26 mouse cellular contexts compared by ENCODE assay signal in the genomic region with DNA sequence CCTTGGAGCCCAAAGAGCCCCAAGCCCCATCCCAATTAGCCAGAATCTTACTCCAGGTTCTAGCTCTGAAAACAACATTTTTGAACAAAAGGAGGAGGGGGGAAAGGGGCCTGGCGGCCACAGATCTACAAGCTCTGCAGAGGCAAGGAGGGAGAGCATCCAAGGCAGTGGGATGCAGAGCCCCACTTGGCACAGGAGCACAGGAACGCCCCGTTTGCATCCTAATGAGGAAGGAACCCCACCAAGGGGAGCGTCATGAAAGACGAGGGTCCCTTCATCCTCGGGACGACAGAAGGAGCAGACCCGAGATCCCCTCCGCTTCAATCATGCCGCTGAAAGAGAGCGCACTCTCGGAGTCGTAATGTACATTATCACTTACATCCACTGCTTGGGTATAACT. TPM values are rescaled to one million over a fixed set of nuclear protein-coding genes. Genes with fewer than 3 reads are reported as not detected.
DNase-seq lines count a peak whose midpoint lies in the region; ATAC-seq and TF ChIP-seq lines count a peak whose summit lies in the region.
"Had no signal": no experiment of that assay in that cellular context is flagged by ENCODE, and none has a peak within 500 bp of the region (broad histone marks: within the 10 kb centered on the region; RNA-seq: fewer than 3 reads in every experiment).

No protein-coding gene starts in this region.

- ATAC-seq in forebrain, embryonic 13.5 days: peak; percentile 34; the same call in 1 of the 2 replicates
- ATAC-seq in forebrain, embryonic 11.5 days (replicated peaks; ENCODE audit: low FRiP score): no peak
- no peak for ATAC-seq in midbrain, embryonic 11.5 days (ENCODE audit: low FRiP score)
- ATAC-seq in midbrain, embryonic 13.5 days: 0 out of 2 replicates have a peak, but pooled peaks have one; percentile 15
- no peak for ATAC-seq in midbrain, postnatal 0 days (ENCODE audit: low FRiP score)
- ATAC-seq: activated CD4-positive, CD25-positive, alpha-beta regulatory T cell, adult 4 months; hindbrain, postnatal 0 days; Patski had no signal

- no peaks in the 10 kb centered on the region for H3K36me3 ChIP-seq in forebrain, embryonic 13.5 days (ENCODE audit: poor library complexity, severe bottlenecking)
- H3K36me3 ChIP-seq in forebrain, embryonic 11.5 days (ENCODE audit: control insufficient read depth, insufficient read depth, low read length): no peaks in the 10 kb centered on the region
- H3K36me3 ChIP-seq in midbrain, embryonic 11.5 days (ENCODE audit: control insufficient read depth, insufficient read depth, low read length): no peaks in the 10 kb centered on the region
- H3K36me3 ChIP-seq in midbrain, embryonic 10.5 days: no peaks in the 10 kb centered on the region
- H3K36me3 ChIP-seq in midbrain, embryonic 13.5 days: no peaks in the 10 kb centered on the region
- no peaks in the 10 kb centered on the region for H3K36me3 ChIP-seq in midbrain, postnatal 0 days (ENCODE audit: insufficient read depth, low read length)
- H3K36me3 ChIP-seq: embryonic facial prominence, embryonic 13.5 days; heart, embryonic 10.5 days; hindbrain, embryonic 13.5 days had no signal

- no peak overlapping the region for H3K27ac ChIP-seq in forebrain, embryonic 13.5 days
- no peak overlapping the region for H3K27ac ChIP-seq in forebrain, embryonic 11.5 days (ENCODE audit: low read depth, low read length)
- H3K27ac ChIP-seq in midbrain, embryonic 11.5 days (ENCODE audit: low read depth, low read length): no peak overlapping the region
- H3K27ac ChIP-seq in midbrain, embryonic 10.5 days (replicated peaks): no peak overlapping the region
- H3K27ac ChIP-seq in midbrain, embryonic 13.5 days: peak overlapping the region; percentile 37; the same call in 1 of the 2 replicates
- no peak overlapping the region for H3K27ac ChIP-seq in midbrain, postnatal 0 days (ENCODE audit: low read depth, low read length)
- H3K27ac ChIP-seq: embryonic facial prominence, embryonic 13.5 days; heart, embryonic 10.5 days; heart, embryonic 15.5 days; hindbrain, embryonic 13.5 days; hindbrain, postnatal 0 days had no signal

- TF ChIP-seq CTCF in midbrain, postnatal 0 days (IDR thresholded peaks at IDR 0.05): no peak

- H3K4me3 ChIP-seq in forebrain, embryonic 13.5 days: no peak overlapping the region
- H3K4me3 ChIP-seq in forebrain, embryonic 11.5 days (ENCODE audit: low read depth, low read length): no peak overlapping the region
- no peak overlapping the region for H3K4me3 ChIP-seq in midbrain, embryonic 11.5 days (ENCODE audit: low read depth, low read length)
- H3K4me3 ChIP-seq in midbrain, embryonic 10.5 days: no peak overlapping the region
- H3K4me3 ChIP-seq in midbrain, embryonic 13.5 days (replicated peaks): no peak overlapping the region
- H3K4me3 ChIP-seq in midbrain, postnatal 0 days (ENCODE audit: low read depth, low read length): no peak overlapping the region
- H3K4me3 ChIP-seq: embryonic facial prominence, embryonic 13.5 days; heart, embryonic 10.5 days; heart, embryonic 15.5 days; hindbrain, embryonic 13.5 days had no signal

- peak overlapping the region; percentile 31; the same call in 1 of the 2 replicates for H3K4me2 ChIP-seq in forebrain, embryonic 13.5 days
- no peak overlapping the region for H3K4me2 ChIP-seq in forebrain, embryonic 11.5 days (ENCODE audit: low read depth, low read length, severe bottlenecking)
- H3K4me2 ChIP-seq in midbrain, embryonic 11.5 days: no peak overlapping the region
- no peak overlapping the region; the same call in 1 of the 2 replicates for H3K4me2 ChIP-seq in midbrain, embryonic 13.5 days (replicated peaks)
- H3K4me2 ChIP-seq in midbrain, postnatal 0 days (ENCODE audit: low read depth, low read length, poor library complexity, severe bottlenecking): 0 out of 2 replicates have a peak overlapping the region, but pooled peaks have one; percentile 9
- H3K4me2 ChIP-seq: embryonic facial prominence, embryonic 13.5 days; heart, embryonic 15.5 days; hindbrain, embryonic 13.5 days had no signal

- H3K9me3 ChIP-seq in forebrain, embryonic 13.5 days (replicated peaks): no peaks in the 10 kb centered on the region
- no peaks in the 10 kb centered on the region for H3K9me3 ChIP-seq in forebrain, embryonic 11.5 days (ENCODE audit: control insufficient read depth, low read length)
- no peaks in the 10 kb centered on the region for H3K9me3 ChIP-seq in midbrain, embryonic 11.5 days (ENCODE audit: control insufficient read depth, low read length)
- no peaks in the 10 kb centered on the region for H3K9me3 ChIP-seq in midbrain, embryonic 10.5 days (replicated peaks)
- H3K9me3 ChIP-seq in midbrain, embryonic 13.5 days: no peaks in the 10 kb centered on the region
- no peaks in the 10 kb centered on the region for H3K9me3 ChIP-seq in midbrain, postnatal 0 days (ENCODE audit: low read length)
- H3K9me3 ChIP-seq: embryonic facial prominence, embryonic 13.5 days; heart, embryonic 10.5 days; heart, embryonic 15.5 days; hindbrain, embryonic 13.5 days had no signal

- H3K9ac ChIP-seq in forebrain, embryonic 13.5 days: no peak overlapping the region
- H3K9ac ChIP-seq in forebrain, embryonic 11.5 days (ENCODE audit: low read length): no peak overlapping the region
- no peak overlapping the region for H3K9ac ChIP-seq in midbrain, embryonic 11.5 days (ENCODE audit: low read length)
- no peak overlapping the region for H3K9ac ChIP-seq in midbrain, embryonic 13.5 days (replicated peaks)
- H3K9ac ChIP-seq in midbrain, postnatal 0 days (replicated peaks; ENCODE audit: low read length, poor library complexity, severe bottlenecking): no peak overlapping the region
- H3K9ac ChIP-seq: embryonic facial prominence, embryonic 13.5 days; heart, embryonic 15.5 days; hindbrain, embryonic 13.5 days had no signal

- DNase-seq in forebrain, embryonic 11.5 days (ENCODE audit: low spot score): no peak
- DNase-seq in midbrain, embryonic 11.5 days (ENCODE audit: low spot score, missing footprints): peak; percentile 14
- DNase-seq in midbrain, embryonic 10.5 days (ENCODE audit: low spot score): no peak
- DNase-seq in midbrain, postnatal 0 days (ENCODE audit: low spot score): no peak
- DNase-seq in thymus, postnatal 0 days (ENCODE audit: low spot score): no peak
- DNase-seq in adrenal gland, postnatal 14 days: no peak
- DNase-seq: adrenal gland, postnatal 25 days; cerebellum, adult 11 months; cerebellum, adult 8-10 months; cerebellum, postnatal 36 days; gastrocnemius, postnatal 25 days; heart, adult 18-20 months; heart, postnatal 14 days; kidney, adult 11 months had no signal

- H3K27me3 ChIP-seq in forebrain, embryonic 13.5 days: peaks cover 5% of the 10 kb centered on the region; the same call in 1 of the 2 replicates
- H3K27me3 ChIP-seq in forebrain, embryonic 11.5 days (ENCODE audit: control insufficient read depth, insufficient read depth, low read length): no peaks in the 10 kb centered on the region
- H3K27me3 ChIP-seq in midbrain, embryonic 11.5 days (ENCODE audit: control insufficient read depth, insufficient read depth, low read length): no peaks in the 10 kb centered on the region; the same call in 1 of the 2 replicates
- peaks cover 39% of the 10 kb centered on the region for H3K27me3 ChIP-seq in midbrain, embryonic 10.5 days (ENCODE audit: low read depth, poor library complexity, severe bottlenecking)
- peaks cover 10% of the 10 kb centered on the region; the same call in 1 of the 2 replicates for H3K27me3 ChIP-seq in midbrain, embryonic 13.5 days
- H3K27me3 ChIP-seq in midbrain, postnatal 0 days (ENCODE audit: insufficient read depth, low read length): no peaks in the 10 kb centered on the region
- H3K27me3 ChIP-seq: heart, embryonic 15.5 days; Patski had no signal

- H3K4me1 ChIP-seq in forebrain, embryonic 13.5 days: peaks cover 41% of the 10 kb centered on the region
- peaks cover 14% of the 10 kb centered on the region for H3K4me1 ChIP-seq in forebrain, embryonic 11.5 days (replicated peaks; ENCODE audit: control insufficient read depth, insufficient read depth, low read length)
- peaks cover 9% of the 10 kb centered on the region for H3K4me1 ChIP-seq in midbrain, embryonic 11.5 days (ENCODE audit: control insufficient read depth, insufficient read depth, low read length)
- H3K4me1 ChIP-seq in midbrain, embryonic 10.5 days: peaks cover 33% of the 10 kb centered on the region
- peaks cover 39% of the 10 kb centered on the region for H3K4me1 ChIP-seq in midbrain, embryonic 13.5 days (replicated peaks)
- no peaks in the 10 kb centered on the region for H3K4me1 ChIP-seq in midbrain, postnatal 0 days (ENCODE audit: insufficient read depth, low read length)
- H3K4me1 ChIP-seq: heart, embryonic 15.5 days had no signal

- WGBS in forebrain, embryonic 13.5 days: 31% methylated on average over 13 of the region's 13 CpGs
- 39% methylated on average over 13 of the region's 13 CpGs for WGBS in forebrain, embryonic 11.5 days
- 54% methylated on average over 13 of the region's 13 CpGs for WGBS in midbrain, embryonic 11.5 days
- 53% methylated on average over 13 of the region's 13 CpGs for WGBS in midbrain, embryonic 10.5 days
- WGBS in midbrain, embryonic 13.5 days: 34% methylated on average over 13 of the region's 13 CpGs
- WGBS in midbrain, postnatal 0 days: 26% methylated on average over 13 of the region's 13 CpGs

RNA-seq across cellular contexts. Expression of gene Nrap, which starts 43.1 kb away (rescaled TPM):
- 0.26 and 0.30 TPM in 2 replicates for polyA plus RNA-seq in forebrain, embryonic 13.5 days (2015; fragmentation: Nextera tagmentation; extraction: Ambion mirVana)
- 0.17 and 0.20 TPM in 2 replicates for polyA plus RNA-seq in forebrain, embryonic 11.5 days (2014; fragmentation: Nextera tagmentation; extraction: Ambion mirVana)
- polyA plus RNA-seq in midbrain, embryonic 11.5 days (2014; fragmentation: Nextera tagmentation; extraction: Ambion mirVana): 0.16 and 0.29 TPM in 2 replicates
- polyA plus RNA-seq in midbrain, embryonic 10.5 days (2016; fragmentation: Nextera tagmentation; extraction: Ambion mirVana): 0.06 and 0.24 TPM in 2 replicates
- 0.24 and 0.50 TPM in 2 replicates for polyA plus RNA-seq in midbrain, embryonic 13.5 days (2015; fragmentation: Nextera tagmentation; extraction: Ambion mirVana)
- 0.57 and 0.99 TPM in 2 replicates for total RNA-seq in midbrain, postnatal 0 days (2014; rRNA removed)
- polyA plus RNA-seq in midbrain, postnatal 0 days (2015; fragmentation: Nextera tagmentation; extraction: Ambion mirVana): 0.69 and 0.80 TPM in 2 replicates
- polyA plus RNA-seq in thymus, postnatal 0 days (2015; fragmentation: Nextera tagmentation; extraction: Ambion mirVana): 0.15 and 0.22 TPM in 2 replicates
- 0.11 TPM in 2 replicates for total RNA-seq in adrenal gland, postnatal 14 days (2021)
- polyA plus RNA-seq: activated CD4-positive, CD25-positive, alpha-beta regulatory T cell, adult 4 months had no signal

RNA-seq across cellular contexts. Expression of gene Casp7, which starts 50.2 kb away (rescaled TPM):
- polyA plus RNA-seq in forebrain, embryonic 13.5 days (2015; fragmentation: Nextera tagmentation; extraction: Ambion mirVana): 13.7 and 18.3 TPM in 2 replicates
- polyA plus RNA-seq in forebrain, embryonic 11.5 days (2014; fragmentation: Nextera tagmentation; extraction: Ambion mirVana): 17.4 and 19.6 TPM in 2 replicates
- 13.9 and 20.3 TPM in 2 replicates for polyA plus RNA-seq in midbrain, embryonic 11.5 days (2014; fragmentation: Nextera tagmentation; extraction: Ambion mirVana)
- 14.7 and 17.1 TPM in 2 replicates for polyA plus RNA-seq in midbrain, embryonic 10.5 days (2016; fragmentation: Nextera tagmentation; extraction: Ambion mirVana)
- polyA plus RNA-seq in midbrain, embryonic 13.5 days (2015; fragmentation: Nextera tagmentation; extraction: Ambion mirVana): 13.0 and 14.8 TPM in 2 replicates
- total RNA-seq in midbrain, postnatal 0 days (2014; rRNA removed): 25.2 and 25.9 TPM in 2 replicates
- 34.5 and 39.2 TPM in 2 replicates for polyA plus RNA-seq in midbrain, postnatal 0 days (2015; fragmentation: Nextera tagmentation; extraction: Ambion mirVana)
- polyA plus RNA-seq in thymus, postnatal 0 days (2015; fragmentation: Nextera tagmentation; extraction: Ambion mirVana): 35.1 and 36.5 TPM in 2 replicates
- total RNA-seq in adrenal gland, postnatal 14 days (2021): 13.7 and 15.7 TPM in 2 replicates

RNA-seq across cellular contexts. Expression of gene Habp2, which starts 59.8 kb away (rescaled TPM):
- polyA plus RNA-seq in forebrain, embryonic 13.5 days (2015; fragmentation: Nextera tagmentation; extraction: Ambion mirVana): 0.10 TPM in 1 of 2 replicates, not detected in the other
- not detected in 2 replicates for polyA plus RNA-seq in forebrain, embryonic 11.5 days (2014; fragmentation: Nextera tagmentation; extraction: Ambion mirVana)
- polyA plus RNA-seq in midbrain, embryonic 11.5 days (2014; fragmentation: Nextera tagmentation; extraction: Ambion mirVana): not detected in 2 replicates
- polyA plus RNA-seq in midbrain, embryonic 10.5 days (2016; fragmentation: Nextera tagmentation; extraction: Ambion mirVana): 0.06 TPM in 1 of 2 replicates, not detected in the other
- 0.09 and 0.19 TPM in 2 replicates for polyA plus RNA-seq in midbrain, embryonic 13.5 days (2015; fragmentation: Nextera tagmentation; extraction: Ambion mirVana)
- not detected in 2 replicates for total RNA-seq in midbrain, postnatal 0 days (2014; rRNA removed)
- 0.06 and 0.12 TPM in 2 replicates for polyA plus RNA-seq in midbrain, postnatal 0 days (2015; fragmentation: Nextera tagmentation; extraction: Ambion mirVana)
- 0.14 and 0.20 TPM in 2 replicates for polyA plus RNA-seq in thymus, postnatal 0 days (2015; fragmentation: Nextera tagmentation; extraction: Ambion mirVana)
- total RNA-seq in adrenal gland, postnatal 14 days (2021): 0.86 and 19.1 TPM in 2 replicates
- total RNA-seq: adrenal gland, postnatal 25 days; gastrocnemius, postnatal 25 days; heart, adult 18-20 months; heart, postnatal 14 days; hematopoietic stem cell, adult 5-6 weeks; hindbrain, postnatal 0 days; MEL had no signal
- polyA plus RNA-seq: activated CD4-positive, CD25-positive, alpha-beta regulatory T cell, adult 4 months; embryonic facial prominence, embryonic 13.5 days; frontal cortex, adult 2 months; hindbrain, embryonic 13.5 days; hindbrain, postnatal 0 days had no signal

Comparison
In these comparisons a context has a peak if more than half of its experiments do, and no peak if none do; other contexts are left out.
1. ATAC-seq: peak in forebrain, embryonic 13.5 days (single experiment) and midbrain, embryonic 13.5 days (single experiment); none in forebrain, embryonic 11.5 days (single experiment), midbrain, embryonic 11.5 days (single experiment) and midbrain, postnatal 0 days (single experiment).
2. H3K4me2 ChIP-seq: peak in forebrain, embryonic 13.5 days (single experiment) and midbrain, postnatal 0 days (single experiment); none in forebrain, embryonic 11.5 days (single experiment), midbrain, embryonic 11.5 days (single experiment) and midbrain, embryonic 13.5 days (single experiment).